Mouse (Mus musculus) ES-E14 (cell line): ENCODE measurements around the gene Carns1. TPM values are rescaled to one million over a fixed set of nuclear protein-coding genes. Genes with fewer than 3 reads are reported as not detected.

ENCODE experiments used
- DNase-seq: peaks from one replicate; pipeline ENCODE4 v3.0.0-alpha.2; 2013; ENCODE audit warnings: low read depth, low spot score
- H3K27ac ChIP-seq: 2 replicates; pipeline ENCODE4 v1.5.1; 2012; ENCODE audit warnings: low read depth, mild to moderate bottlenecking, low read length, moderate library complexity, mixed read lengths; ENCODE audit not compliant: poor library complexity, insufficient read depth, severe bottlenecking
- H3K36me3 ChIP-seq: 2 replicates; pipeline ENCODE4 v1.6.1; 2012; ENCODE audit warnings: mild to moderate bottlenecking, low read length, moderate library complexity, mixed read lengths; ENCODE audit not compliant: control insufficient read depth, poor library complexity, insufficient read depth, severe bottlenecking
- H3K4me1 ChIP-seq, 2 experiments: fragments of 150-350 bp in 1 of 2; sonication (generic) in 1 of 2; 2 replicates each; pipeline ENCODE4 v1.6.1; 2012; ENCODE audit warnings: low read length in 2 of 2, mild to moderate bottlenecking in 1 of 2, mixed read lengths in 1 of 2; ENCODE audit not compliant: control insufficient read depth in 2 of 2, insufficient read depth in 2 of 2, poor library complexity in 1 of 2
- H3K4me3 ChIP-seq, 2 experiments: fragments of 150-350 bp in 1 of 2; sonication (generic) in 1 of 2; 2 replicates each; pipeline ENCODE4 v1.5.1; 2012; ENCODE audit warnings: low read length in 2 of 2, low read depth in 1 of 2, mild to moderate bottlenecking in 1 of 2, mixed read lengths in 1 of 2; ENCODE audit not compliant: insufficient read depth in 1 of 2, poor library complexity in 1 of 2, severe bottlenecking in 1 of 2
- H3K9ac ChIP-seq: 2 replicates; pipeline ENCODE4 v1.6.1; 2012; ENCODE audit warnings: low read depth, mild to moderate bottlenecking, low read length, mixed read lengths; ENCODE audit not compliant: poor library complexity, insufficient read depth, severe bottlenecking
- H3K9me3 ChIP-seq: fragments of 150-350 bp; sonication (generic); 2 replicates; pipeline ENCODE4 v1.6.1; 2012; ENCODE audit warnings: low read depth, mild to moderate bottlenecking, low read length; ENCODE audit not compliant: control insufficient read depth, insufficient read depth
- CHD2 ChIP-seq: IDR thresholded peaks from 2 replicates; pipeline ENCODE4 v1.6.1; 2014; ENCODE audit warnings: mild to moderate bottlenecking, low read depth, low read length, inconsistent platforms
- HCFC1 ChIP-seq: IDR thresholded peaks from 2 replicates; pipeline ENCODE4 v1.6.1; 2012; ENCODE audit warnings: low read length, inconsistent platforms, borderline replicate concordance; ENCODE audit not compliant: insufficient read depth
- MAFK ChIP-seq: IDR thresholded peaks from 2 replicates; pipeline ENCODE4 v1.6.1; 2014; ENCODE audit warnings: mild to moderate bottlenecking, low read depth, low read length, inconsistent platforms; ENCODE audit not compliant: insufficient read depth
- ZC3H11A ChIP-seq: IDR thresholded peaks from 2 replicates; pipeline ENCODE4 v1.6.1; 2012; ENCODE audit warnings: low read depth, mild to moderate bottlenecking, inconsistent platforms, low read length, borderline replicate concordance
- ZNF384 ChIP-seq: IDR thresholded peaks from 2 replicates; pipeline ENCODE4 v1.6.1; 2012; ENCODE audit warnings: low read depth, low read length, inconsistent platforms
- in situ Hi-C, 2 experiments: fragments of 600-800 bp; cut with MboI; formaldehyde crosslinking; loops; one replicate each; pipeline ENCODE4 v1.15.1; 2025; ENCODE audit warnings: low sequenced_read_pairs in 2 of 2, inconsistent platforms in 1 of 2; ENCODE audit not compliant: unreplicated experiment in 2 of 2
- total RNA-seq: library from RNA; depleted of rRNA; stranded (reverse); fragments of 300-350 nt; gene quantifications from 2 replicates; pipeline ENCODE4 v1.2.3, GENCODE M21; 2012

Carns1 gene
- total RNA-seq, 1 experiment: 2.3 TPM

- H3K27ac ChIP-seq: peak overlapping the region; percentile 75
- H3K36me3 ChIP-seq: no peaks in the 10 kb centered on the region; the same call in 1 of the 2 replicates
- TF ChIP-seq ZNF384 (no peak), MAFK (peak; percentile 83), HCFC1 (peak; percentile 86), CHD2 (no peak; the same call in 1 of the 2 replicates), ZC3H11A (no peak)
- peak overlapping the region; percentile 88 for H3K9ac ChIP-seq
- in situ Hi-C loops: no loop called here
- peak overlapping the region; percentile 57 to 74 for H3K4me3 ChIP-seq
- H3K9me3 ChIP-seq: no peaks in the 10 kb centered on the region
- peak; percentile 96 for DNase-seq
- H3K4me1 ChIP-seq: peaks cover 0 to 4% of the 10 kb centered on the region in 2 experiments; a peak in 1 of 4 replicates
These were observed 54.0 kb downstream of the Carns1 start for GRCm38 (mm10) chr19:4121097-4121805.

GRCm38 (mm10) chr19:4120496-4120895 lies 54.8 kb downstream of the Carns1 start:
- peaks cover 5% of the 10 kb centered on the region; the same call in 1 of the 2 replicates for H3K36me3 ChIP-seq
- TF ChIP-seq ZNF384: no peak
- TF ChIP-seq CHD2: no peak
- TF ChIP-seq ZC3H11A: no peak
- no peak for TF ChIP-seq HCFC1
- TF ChIP-seq MAFK: no peak
- no peak overlapping the region for H3K9ac ChIP-seq
- no peak for DNase-seq
- H3K9me3 ChIP-seq: no peaks in the 10 kb centered on the region
- in situ Hi-C loops: no loop called here
- H3K4me3 ChIP-seq: no peak overlapping the region
- H3K4me1 ChIP-seq: peaks cover 0 to 4% of the 10 kb centered on the region in 2 experiments; a peak in 1 of 4 replicates
- H3K27ac ChIP-seq: no peak overlapping the region

GRCm38 (mm10) chr19:4119716-4120487 lies 55.4 kb downstream of the Carns1 start:
- Histone ChIP-seq H3K36me3 (peaks cover 10% of the 10 kb centered on the region; the same call in 1 of the 2 replicates), H3K9ac (no peak overlapping the region), H3K9me3 (no peaks in the 10 kb centered on the region), H3K4me1 (peaks cover 0 to 4% of the 10 kb centered on the region in 2 experiments; a peak in 1 of 4 replicates), H3K27ac (no peak overlapping the region), H3K4me3 (no peak overlapping the region)
- TF ChIP-seq MAFK (no peak), HCFC1 (no peak), CHD2 (no peak), ZC3H11A (no peak), ZNF384 (no peak)
- in situ Hi-C loops: no loop called here
- no peak for DNase-seq

- Histone ChIP-seq H3K9me3 (no peaks in the 10 kb centered on the region), H3K4me1 (peaks cover 0 to 4% of the 10 kb centered on the region in 2 experiments; a peak in 1 of 4 replicates), H3K4me3 (no peak overlapping the region), H3K27ac (no peak overlapping the region), H3K9ac (no peak overlapping the region), H3K36me3 (peaks cover 18% of the 10 kb centered on the region; the same call in 1 of the 2 replicates)
- in situ Hi-C loops: no loop called here
- TF ChIP-seq ZNF384 (no peak), CHD2 (no peak), HCFC1 (no peak), MAFK (no peak), ZC3H11A (no peak)
- DNase-seq: no peak
These were observed 56.9 kb downstream of the Carns1 start for GRCm38 (mm10) chr19:4118350-4118749.
